Mouse (Mus musculus): ENCODE measurements at regions not wholly inside any gene's neighbourhood (a gene's known extent, or its start where the extent isn't known, plus 50 kb on each side); places are given as distances from the start of the nearest gene placed in this dataset.

GRCm38 (mm10) chr16:29956904-29957303 lies 107.3 kb upstream of the Hes1 start:
- DNase-seq (ENCODE audit: low spot score), result no peak

- DNase-seq (ENCODE audit: low spot score), result no peak
Measured at GRCm38 (mm10) chr16:29959939-29960637, 104.1 kb upstream of the Hes1 start.

- DNase-seq (ENCODE audit: low spot score), result no peak
Measured at GRCm38 (mm10) chr16:29963284-29963683, 100.9 kb upstream of the Hes1 start.

- DNase-seq (ENCODE audit: low spot score), result no peak
Measured at GRCm38 (mm10) chr16:29964563-29964962, 99.6 kb upstream of the Hes1 start.

- DNase-seq (ENCODE audit: low spot score), result no peak
Measured at GRCm38 (mm10) chr16:29968743-29969142, 95.4 kb upstream of the Hes1 start.

GRCm38 (mm10) chr16:29972741-29973141 lies 91.4 kb upstream of the Hes1 start:
- no peak for DNase-seq (ENCODE audit: low spot score)

- DNase-seq (ENCODE audit: low spot score), result no peak
Measured at GRCm38 (mm10) chr16:29973250-29973649, 90.9 kb upstream of the Hes1 start.

GRCm38 (mm10) chr16:29975800-29976199 lies 88.4 kb upstream of the Hes1 start:
- DNase-seq (ENCODE audit: low spot score), result no peak

GRCm38 (mm10) chr16:29977011-29977410 lies 87.2 kb upstream of the Hes1 start:
- no peak for DNase-seq (ENCODE audit: low spot score)

- no peak for DNase-seq (ENCODE audit: low spot score)
Measured at GRCm38 (mm10) chr16:29977711-29978110, 86.5 kb upstream of the Hes1 start.

GRCm38 (mm10) chr16:29979066-29979465 lies 85.1 kb upstream of the Hes1 start:
- no peak for DNase-seq (ENCODE audit: low spot score)

- no peak for DNase-seq (ENCODE audit: low spot score)
Measured at GRCm38 (mm10) chr16:29981543-29981942, 82.6 kb upstream of the Hes1 start.

GRCm38 (mm10) chr16:29982224-29982785 lies 81.9 kb upstream of the Hes1 start:
- DNase-seq (ENCODE audit: low spot score), result no peak

GRCm38 (mm10) chr16:29983161-29983560 lies 81.0 kb upstream of the Hes1 start:
- no peak for DNase-seq (ENCODE audit: low spot score)

GRCm38 (mm10) chr16:29985126-29985931 lies 78.9 kb upstream of the Hes1 start:
- DNase-seq (ENCODE audit: low spot score), result no peak

GRCm38 (mm10) chr16:29987595-29987994 lies 76.6 kb upstream of the Hes1 start:
- DNase-seq (ENCODE audit: low spot score), result no peak

- no peak for DNase-seq (ENCODE audit: low spot score)
Measured at GRCm38 (mm10) chr16:29987999-29988398, 76.2 kb upstream of the Hes1 start.

- no peak for DNase-seq (ENCODE audit: low spot score)
Measured at GRCm38 (mm10) chr16:29989308-29989707, 74.9 kb upstream of the Hes1 start.

GRCm38 (mm10) chr16:29990393-29990792 lies 73.8 kb upstream of the Hes1 start:
- no peak for DNase-seq (ENCODE audit: low spot score)

GRCm38 (mm10) chr16:29990795-29991587 lies 73.2 kb upstream of the Hes1 start:
- DNase-seq (ENCODE audit: low spot score), result no peak

- DNase-seq (ENCODE audit: low spot score), result no peak
Measured at GRCm38 (mm10) chr16:29991876-29992380, 72.3 kb upstream of the Hes1 start.

- DNase-seq (ENCODE audit: low spot score), result no peak
Measured at GRCm38 (mm10) chr16:29993111-29993510, 71.1 kb upstream of the Hes1 start.
